Mouse (Mus musculus): ENCODE results near the gene Tshz2. TPM values are rescaled to one million over a fixed set of nuclear protein-coding genes. Genes with fewer than 3 reads are reported as not detected.
A peak's percentile ranks its signal among the peaks of the same experiment; 100 is the strongest.
"Not testable (repeated sequence)": the region's sequence is repeated elsewhere in the genome, so short reads cannot be mapped to it uniquely, and the experiment has no call there.

Tshz2 gene
- polyA plus RNA-seq, 1 experiment = 19.5 TPM

DNA sequence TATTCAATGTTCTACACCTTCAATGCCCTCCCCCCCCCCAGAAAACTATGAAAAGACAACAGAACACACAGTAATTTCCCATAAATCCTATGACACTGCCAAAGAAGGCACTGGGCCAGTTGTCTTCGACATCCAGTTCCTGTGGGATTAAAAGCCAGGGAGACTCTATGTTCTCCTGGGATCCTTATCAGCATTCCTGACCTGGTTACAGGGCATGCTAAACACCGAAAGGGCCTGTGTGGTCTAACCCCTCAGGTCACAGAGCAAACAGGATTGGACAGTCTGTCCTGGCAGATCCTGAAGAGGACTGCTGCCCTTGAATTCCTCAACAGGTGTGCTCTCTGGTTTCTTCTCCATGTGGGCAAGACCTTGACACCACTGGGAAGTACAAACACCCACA lies 145.0 kb downstream of the Tshz2 start:
- Histone ChIP-seq H3K4me3 (ENCODE audit: insufficient read depth, low read depth, low read length) (no peak overlapping the region), H3K27ac (replicated peaks; ENCODE audit: low read depth, low read length) (peak overlapping the region; percentile 59), H3K4me1 (ENCODE audit: control insufficient read depth, insufficient read depth, insufficient read length, low read length) (peaks cover 23% of the 10 kb centered on the region)

DNA sequence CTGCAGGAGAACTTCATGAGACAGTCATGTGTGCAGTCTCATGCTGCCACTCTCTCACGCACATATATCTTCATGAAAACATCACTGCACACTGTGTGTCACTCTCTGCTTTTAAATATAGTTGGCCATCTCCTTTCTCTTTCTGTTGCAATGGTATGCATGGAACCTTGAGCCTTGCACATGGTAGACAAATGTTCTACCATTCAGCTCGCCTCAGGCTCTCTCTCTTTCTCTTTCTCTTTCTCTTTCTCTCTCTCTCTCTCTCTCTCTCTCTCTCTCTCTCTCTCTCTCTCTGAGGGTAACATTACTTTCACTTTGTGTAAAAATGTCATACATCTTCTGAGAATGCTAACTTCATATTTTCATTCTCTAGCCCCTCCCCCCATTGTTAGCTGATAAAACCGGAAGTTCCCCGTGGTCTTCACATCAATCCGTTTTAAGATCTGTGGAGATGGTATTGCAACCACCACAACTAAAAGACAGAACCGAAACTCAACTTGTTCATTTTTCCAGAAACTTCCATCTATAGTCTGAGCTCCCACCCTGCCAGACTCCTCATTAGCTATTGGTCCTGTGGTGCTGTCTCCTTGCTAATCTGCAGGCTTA lies 146.0 kb downstream of the Tshz2 start:
- Histone ChIP-seq H3K4me1 (ENCODE audit: control insufficient read depth, insufficient read depth, insufficient read length, low read length) (peaks cover 23% of the 10 kb centered on the region), H3K27ac (replicated peaks; ENCODE audit: low read depth, low read length) (no peak overlapping the region), H3K4me3 (ENCODE audit: insufficient read depth, low read depth, low read length) (no peak overlapping the region)

DNA sequence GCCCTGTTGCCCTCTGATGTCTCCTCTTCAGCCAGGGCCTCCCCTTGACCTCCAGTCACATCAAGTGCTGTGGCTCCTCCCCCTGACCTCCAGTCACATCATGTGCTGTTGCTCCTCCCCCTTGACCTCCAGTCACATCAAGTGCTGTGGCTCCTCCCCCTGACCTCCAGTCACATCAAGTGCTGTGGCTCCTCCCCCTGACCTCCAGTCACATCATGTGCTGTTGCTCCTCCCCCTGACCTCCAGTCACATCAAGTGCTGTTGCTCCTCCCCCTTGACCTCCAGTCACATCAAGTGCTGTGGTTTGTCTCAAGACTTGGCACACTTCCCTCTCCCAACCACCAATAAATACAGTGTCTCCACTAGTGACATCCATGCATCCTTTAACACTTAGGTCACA lies 148.9 kb downstream of the Tshz2 start:
- peaks cover 13% of the 10 kb centered on the region for H3K4me1 ChIP-seq (ENCODE audit: control insufficient read depth, insufficient read depth, insufficient read length, low read length)
- not testable (repeated sequence) for H3K4me3 ChIP-seq (ENCODE audit: insufficient read depth, low read depth, low read length); H3K27ac ChIP-seq (replicated peaks; ENCODE audit: low read depth, low read length)

DNA sequence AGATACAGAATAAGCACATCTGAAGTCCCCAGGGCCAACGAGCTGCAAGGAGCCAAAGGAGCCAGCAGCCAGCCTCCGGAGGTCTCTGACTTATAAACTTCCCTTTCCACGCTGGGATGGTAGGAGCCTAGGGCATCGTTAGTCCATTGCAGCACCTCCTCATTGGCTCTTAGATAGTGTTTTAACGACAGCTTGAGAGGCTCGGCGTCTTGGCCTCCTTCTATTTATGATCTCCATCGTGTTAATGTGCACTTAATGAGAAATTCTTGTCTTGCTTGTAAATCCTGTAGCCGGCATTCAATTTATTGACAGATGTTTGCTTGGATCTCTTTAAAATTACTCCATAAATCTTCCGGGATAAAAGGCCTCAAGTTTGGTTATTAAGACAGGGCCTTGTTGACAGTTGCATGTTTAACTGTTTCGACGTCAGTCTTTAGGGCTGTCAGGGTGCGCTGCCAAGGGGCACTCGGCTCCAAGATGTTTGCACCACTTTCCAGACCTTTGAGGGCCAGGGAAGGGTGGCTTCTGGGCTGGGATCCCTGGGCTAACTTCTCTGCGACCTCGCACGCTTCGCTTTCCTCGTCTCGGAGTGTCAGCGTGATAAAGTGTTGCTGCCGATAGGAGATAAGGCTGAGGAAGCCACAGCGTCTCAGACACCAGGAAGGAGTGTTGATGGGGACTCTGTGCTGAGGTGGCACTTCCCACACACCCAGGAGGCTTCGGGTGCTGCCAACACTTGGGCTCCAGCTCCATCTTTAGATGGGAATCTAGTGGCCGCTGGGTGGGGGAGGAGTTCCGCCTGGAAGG lies 150.3 kb downstream of the Tshz2 start:
- H3K27ac ChIP-seq (replicated peaks; ENCODE audit: low read depth, low read length) = no peak overlapping the region
- H3K4me1 ChIP-seq (ENCODE audit: control insufficient read depth, insufficient read depth, insufficient read length, low read length) = peaks cover 12% of the 10 kb centered on the region; the same call in 1 of the 2 replicates
- H3K4me3 ChIP-seq (ENCODE audit: insufficient read depth, low read depth, low read length) = no peak overlapping the region

DNA sequence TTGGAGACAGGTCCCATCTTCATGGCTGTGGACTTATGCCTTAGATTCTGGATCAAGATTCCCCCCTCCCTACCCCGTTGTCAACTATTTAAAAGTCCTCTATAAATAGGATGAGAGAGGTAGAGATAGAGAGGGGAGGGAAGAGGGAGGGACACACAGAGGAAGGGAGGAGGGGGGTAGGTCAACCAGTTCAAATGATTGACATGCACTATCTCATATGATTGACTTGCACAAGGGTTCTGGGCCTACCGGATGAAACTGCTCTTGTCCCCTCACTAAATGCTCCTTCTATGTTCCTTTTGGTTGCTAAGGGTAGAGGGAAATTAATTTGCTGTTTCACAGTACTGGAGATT lies 150.8 kb downstream of the Tshz2 start:
- no peak overlapping the region for H3K4me3 ChIP-seq (ENCODE audit: insufficient read depth, low read depth, low read length)
- H3K4me1 ChIP-seq (ENCODE audit: control insufficient read depth, insufficient read depth, insufficient read length, low read length) = peaks cover 9% of the 10 kb centered on the region; the same call in 1 of the 2 replicates
- H3K27ac ChIP-seq (replicated peaks; ENCODE audit: low read depth, low read length) = no peak overlapping the region

DNA sequence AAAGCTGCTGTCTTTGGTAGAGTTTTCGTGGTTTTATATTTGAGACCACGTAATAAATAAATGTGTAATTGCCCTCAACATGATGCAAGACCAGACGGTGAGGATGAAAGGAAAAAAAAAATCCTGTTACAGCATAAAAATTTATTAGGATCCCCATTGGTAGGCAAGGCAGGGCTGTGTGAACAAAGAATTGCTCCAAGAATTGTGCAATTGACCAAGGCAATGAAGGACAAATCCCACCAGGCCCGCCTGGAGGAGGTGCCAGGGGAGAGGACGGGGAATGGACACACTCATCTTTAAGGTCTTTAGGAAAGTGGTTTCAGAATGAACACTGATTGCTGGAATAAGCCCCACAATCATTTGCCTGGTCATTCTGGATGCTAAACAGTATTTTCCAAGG lies 154.6 kb downstream of the Tshz2 start:
- no peak overlapping the region for H3K27ac ChIP-seq (replicated peaks; ENCODE audit: low read depth, low read length)
- peaks cover 17% of the 10 kb centered on the region for H3K4me1 ChIP-seq (ENCODE audit: control insufficient read depth, insufficient read depth, insufficient read length, low read length)
- H3K4me3 ChIP-seq (ENCODE audit: insufficient read depth, low read depth, low read length) = no peak overlapping the region

DNA sequence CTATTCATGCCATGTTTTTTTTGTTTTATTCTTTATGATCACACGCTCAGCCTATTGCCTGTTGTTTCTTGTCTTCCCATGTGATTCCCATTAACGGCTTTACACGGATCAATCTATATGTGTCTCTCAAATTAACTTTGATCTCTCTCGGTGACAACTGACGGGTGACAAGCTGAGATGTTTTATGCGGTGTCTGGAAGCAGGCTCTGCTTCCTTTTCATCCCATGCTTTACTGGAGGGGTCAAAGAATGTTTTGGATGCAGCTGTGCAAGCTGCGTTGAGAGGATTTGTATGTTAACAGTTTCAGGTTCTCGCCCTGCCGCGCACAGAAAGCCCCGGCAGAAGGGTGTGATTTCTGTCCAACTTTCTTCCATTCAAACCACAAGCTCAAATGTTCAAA lies 155.1 kb downstream of the Tshz2 start:
- Histone ChIP-seq H3K27ac (replicated peaks; ENCODE audit: low read depth, low read length) (no peak overlapping the region), H3K4me1 (ENCODE audit: control insufficient read depth, insufficient read depth, insufficient read length, low read length) (peaks cover 17% of the 10 kb centered on the region), H3K4me3 (ENCODE audit: insufficient read depth, low read depth, low read length) (no peak overlapping the region)

DNA sequence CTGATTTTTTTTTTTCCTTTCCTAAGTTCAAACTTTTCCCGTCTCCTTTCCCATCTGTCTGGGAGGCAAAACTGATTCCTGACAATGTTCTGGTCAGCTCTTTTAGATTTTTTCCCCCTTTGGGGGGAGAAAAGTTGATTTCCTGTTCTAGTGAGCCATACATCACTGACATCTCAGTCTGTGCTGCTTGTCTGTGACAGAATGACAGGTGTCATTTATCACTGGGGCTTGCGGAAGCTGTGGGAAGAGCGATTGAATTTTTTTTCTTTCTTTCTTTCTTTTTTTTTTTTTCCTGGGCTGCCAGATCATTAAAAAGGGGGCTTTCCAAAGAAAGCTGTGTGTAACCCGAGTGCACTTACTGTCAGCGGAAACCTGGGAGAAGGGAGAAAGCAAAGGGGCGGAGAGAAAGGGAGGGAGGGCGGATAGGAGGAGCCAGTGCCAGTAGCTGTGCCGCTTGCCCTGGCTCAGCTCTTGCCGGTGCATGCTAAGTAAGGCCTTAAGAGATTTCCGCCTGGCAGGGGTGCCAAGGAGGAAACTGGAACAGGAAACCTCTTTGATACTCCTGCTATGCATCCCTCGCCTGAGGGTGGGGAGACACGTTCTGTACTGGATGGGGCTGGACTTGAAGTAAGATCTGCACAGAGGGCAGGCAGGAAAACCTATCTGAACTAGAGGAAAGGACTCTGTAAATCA lies 157.8 kb downstream of the Tshz2 start:
- H3K27ac ChIP-seq (replicated peaks; ENCODE audit: low read depth, low read length) = peak overlapping the region; percentile 41; the same call in 1 of the 2 replicates
- H3K4me1 ChIP-seq (ENCODE audit: control insufficient read depth, insufficient read depth, insufficient read length, low read length) = peaks cover 17% of the 10 kb centered on the region
- peak overlapping the region; percentile 16 for H3K4me3 ChIP-seq (ENCODE audit: insufficient read depth, low read depth, low read length)

DNA sequence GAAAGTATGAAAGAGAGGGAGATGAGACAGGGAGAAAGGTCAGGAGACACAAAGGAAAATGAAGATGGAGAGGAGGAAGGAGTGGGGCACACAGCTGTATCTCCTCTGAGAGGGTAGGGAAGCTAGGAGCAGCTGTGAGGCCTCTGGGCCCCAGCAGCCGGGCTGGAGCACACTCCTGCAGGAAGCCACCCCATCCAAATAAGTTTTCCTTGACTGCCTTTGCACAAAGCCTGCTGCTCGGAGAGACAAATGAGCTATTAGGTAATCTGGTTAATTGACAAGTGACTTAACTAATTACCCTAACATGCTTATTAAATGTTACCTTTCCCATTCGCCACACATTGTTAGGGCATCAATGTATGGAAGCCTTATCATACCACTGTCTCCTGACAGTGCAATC lies 159.9 kb downstream of the Tshz2 start:
- no peak overlapping the region for H3K4me3 ChIP-seq (ENCODE audit: insufficient read depth, low read depth, low read length)
- peaks cover 12% of the 10 kb centered on the region for H3K4me1 ChIP-seq (ENCODE audit: control insufficient read depth, insufficient read depth, insufficient read length, low read length)
- H3K27ac ChIP-seq (replicated peaks; ENCODE audit: low read depth, low read length) = no peak overlapping the region

DNA sequence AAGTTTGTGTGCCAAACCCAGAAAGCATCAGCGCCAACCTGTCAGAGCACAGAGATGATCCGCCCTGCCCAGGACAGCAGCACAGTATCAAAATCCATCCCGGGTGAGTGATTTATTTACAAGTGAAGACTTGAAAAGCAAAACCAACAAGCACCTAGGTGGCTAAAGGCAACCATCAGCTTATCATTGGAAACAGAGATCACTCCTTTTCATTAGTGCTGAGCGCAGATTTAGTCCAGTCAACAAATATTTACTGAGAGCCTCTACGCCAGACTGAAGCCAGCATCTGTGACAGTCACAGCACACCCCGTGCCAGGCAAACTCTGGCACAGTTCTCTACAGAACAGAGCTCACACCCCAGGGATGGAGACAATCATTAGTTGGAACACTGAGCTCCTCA lies 169.4 kb downstream of the Tshz2 start:
- no peak overlapping the region for H3K27ac ChIP-seq (replicated peaks; ENCODE audit: low read depth, low read length)
- no peaks in the 10 kb centered on the region; the same call in 1 of the 2 replicates for H3K4me1 ChIP-seq (ENCODE audit: control insufficient read depth, insufficient read depth, insufficient read length, low read length)

DNA sequence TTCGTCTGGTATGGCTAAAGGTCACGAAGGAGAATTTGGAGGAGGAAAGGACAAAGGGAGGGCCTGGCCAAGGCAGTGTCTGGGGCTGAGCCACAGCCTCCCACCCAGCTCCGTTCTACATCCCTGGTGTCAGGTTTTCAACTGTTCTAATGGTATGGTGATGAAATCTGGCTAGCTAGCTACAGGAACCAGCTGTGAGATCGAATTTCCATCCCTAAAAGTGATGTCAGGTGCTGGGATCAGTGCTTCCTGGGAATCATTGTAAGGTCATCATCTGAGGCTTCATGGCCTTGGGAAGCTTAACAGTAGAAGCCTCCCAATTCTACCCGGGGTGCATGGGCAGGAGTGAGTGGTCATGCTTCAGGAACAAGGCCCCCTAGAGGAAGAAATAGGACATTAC lies 171.6 kb downstream of the Tshz2 start:
- no peaks in the 10 kb centered on the region; the same call in 1 of the 2 replicates for H3K4me1 ChIP-seq (ENCODE audit: control insufficient read depth, insufficient read depth, insufficient read length, low read length)
- H3K27ac ChIP-seq (replicated peaks; ENCODE audit: low read depth, low read length) = no peak overlapping the region
- no peak overlapping the region for H3K4me3 ChIP-seq (ENCODE audit: insufficient read depth, low read depth, low read length)

More for the DNA sequence above, 169.4 kb downstream of the Tshz2 start:
- no peak overlapping the region for H3K4me3 ChIP-seq (ENCODE audit: insufficient read depth, low read depth, low read length)

DNA sequence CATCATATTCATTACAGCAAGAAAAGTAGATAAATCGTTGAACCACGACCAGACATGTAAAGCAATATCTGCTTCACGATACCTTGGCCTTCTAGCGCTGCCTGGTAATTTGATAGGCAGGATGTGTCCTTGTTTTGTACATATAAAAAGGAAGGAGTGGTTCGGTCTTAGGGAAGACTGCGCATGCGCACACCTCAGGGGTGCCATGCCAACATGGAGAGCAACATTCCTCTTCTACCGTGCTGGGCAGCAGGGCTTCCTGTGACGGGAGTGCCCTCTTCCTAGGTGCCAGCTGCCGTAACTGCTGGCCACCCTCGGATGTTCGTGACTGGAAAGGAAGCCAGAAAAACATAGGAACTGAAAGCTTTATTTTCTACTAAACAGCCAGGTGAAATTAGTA lies 172.7 kb downstream of the Tshz2 start:
- Histone ChIP-seq H3K27ac (replicated peaks; ENCODE audit: low read depth, low read length) (no peak overlapping the region), H3K4me1 (ENCODE audit: control insufficient read depth, insufficient read depth, insufficient read length, low read length) (no peaks in the 10 kb centered on the region; the same call in 1 of the 2 replicates), H3K4me3 (ENCODE audit: insufficient read depth, low read depth, low read length) (no peak overlapping the region)

DNA sequence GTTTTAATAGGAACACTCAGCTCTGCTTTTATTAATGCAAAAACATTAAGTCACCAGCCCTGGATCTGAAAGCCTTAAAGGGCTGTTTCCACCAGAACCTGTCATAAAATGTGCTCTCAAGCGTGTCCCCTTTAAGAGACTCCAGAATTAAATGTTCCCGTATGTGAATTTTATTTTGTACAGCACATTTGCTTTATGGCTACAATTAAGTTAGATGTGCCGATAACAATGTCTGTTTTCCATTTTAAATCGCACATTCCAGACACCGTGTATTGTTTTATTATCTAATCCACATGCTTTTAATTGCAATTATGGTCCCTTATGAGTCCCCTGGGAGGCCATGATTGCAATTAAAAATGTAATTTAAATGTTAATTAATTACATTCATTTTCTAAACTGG lies 178.8 kb downstream of the Tshz2 start:
- peaks cover 6% of the 10 kb centered on the region for H3K4me1 ChIP-seq (ENCODE audit: control insufficient read depth, insufficient read depth, insufficient read length, low read length)
- no peak overlapping the region for H3K27ac ChIP-seq (replicated peaks; ENCODE audit: low read depth, low read length)
- H3K4me3 ChIP-seq (ENCODE audit: insufficient read depth, low read depth, low read length) = no peak overlapping the region

DNA sequence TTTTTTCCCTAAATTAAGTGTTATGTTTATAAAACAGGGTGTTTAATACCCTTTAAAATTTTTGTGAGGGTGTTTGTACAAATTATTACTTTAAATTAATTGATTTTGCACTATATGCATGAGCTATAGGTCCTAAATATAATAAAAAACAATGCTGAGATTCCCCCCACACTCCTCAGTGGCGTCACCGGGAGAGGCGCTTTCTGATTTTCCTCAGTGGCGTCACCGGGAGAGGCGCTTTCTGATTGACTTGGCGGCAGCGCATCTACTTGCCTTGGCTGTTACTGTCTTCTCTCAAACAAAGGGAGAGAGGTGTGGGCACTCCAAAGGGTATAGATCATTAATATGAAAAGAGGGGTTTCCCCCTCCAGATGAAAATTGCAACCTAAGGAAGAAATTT lies 179.2 kb downstream of the Tshz2 start:
- Histone ChIP-seq H3K27ac (replicated peaks; ENCODE audit: low read depth, low read length) (no peak overlapping the region), H3K4me3 (ENCODE audit: insufficient read depth, low read depth, low read length) (no peak overlapping the region), H3K4me1 (ENCODE audit: control insufficient read depth, insufficient read depth, insufficient read length, low read length) (peaks cover 6% of the 10 kb centered on the region)

DNA sequence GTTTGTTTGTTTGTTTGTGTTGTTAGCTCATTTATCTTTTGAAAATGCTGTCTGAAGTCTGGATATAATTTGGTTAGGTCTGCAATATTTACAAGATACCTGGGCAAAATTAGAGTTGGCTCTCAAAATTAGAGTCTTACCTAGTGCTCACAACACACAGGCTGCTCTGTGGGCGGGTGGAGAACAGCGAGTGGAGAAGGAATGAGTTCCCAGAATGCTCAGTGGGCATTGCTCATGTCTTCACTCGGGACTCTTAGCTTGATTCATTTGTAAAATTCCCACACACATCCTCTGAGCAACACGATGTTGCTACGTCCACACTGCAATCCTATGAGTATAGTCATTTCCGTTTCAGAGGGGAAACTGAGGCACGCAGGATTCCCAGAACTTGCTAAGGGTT lies 180.1 kb downstream of the Tshz2 start:
- peaks cover 6% of the 10 kb centered on the region for H3K4me1 ChIP-seq (ENCODE audit: control insufficient read depth, insufficient read depth, insufficient read length, low read length)
- H3K27ac ChIP-seq (replicated peaks; ENCODE audit: low read depth, low read length) = no peak overlapping the region
- H3K4me3 ChIP-seq (ENCODE audit: insufficient read depth, low read depth, low read length) = no peak overlapping the region

Data from brown adipose tissue, adult 24 weeks (tissue).